Mouse (Mus musculus): Measurements from ENCODE around the gene Plk1. TPM values are rescaled to one million over a fixed set of nuclear protein-coding genes. Genes with fewer than 3 reads are reported as not detected.

Gene Plk1
- 55.1 and 65.3 TPM in 2 replicates for polyA plus RNA-seq (2012; rRNA removed)

DNA sequence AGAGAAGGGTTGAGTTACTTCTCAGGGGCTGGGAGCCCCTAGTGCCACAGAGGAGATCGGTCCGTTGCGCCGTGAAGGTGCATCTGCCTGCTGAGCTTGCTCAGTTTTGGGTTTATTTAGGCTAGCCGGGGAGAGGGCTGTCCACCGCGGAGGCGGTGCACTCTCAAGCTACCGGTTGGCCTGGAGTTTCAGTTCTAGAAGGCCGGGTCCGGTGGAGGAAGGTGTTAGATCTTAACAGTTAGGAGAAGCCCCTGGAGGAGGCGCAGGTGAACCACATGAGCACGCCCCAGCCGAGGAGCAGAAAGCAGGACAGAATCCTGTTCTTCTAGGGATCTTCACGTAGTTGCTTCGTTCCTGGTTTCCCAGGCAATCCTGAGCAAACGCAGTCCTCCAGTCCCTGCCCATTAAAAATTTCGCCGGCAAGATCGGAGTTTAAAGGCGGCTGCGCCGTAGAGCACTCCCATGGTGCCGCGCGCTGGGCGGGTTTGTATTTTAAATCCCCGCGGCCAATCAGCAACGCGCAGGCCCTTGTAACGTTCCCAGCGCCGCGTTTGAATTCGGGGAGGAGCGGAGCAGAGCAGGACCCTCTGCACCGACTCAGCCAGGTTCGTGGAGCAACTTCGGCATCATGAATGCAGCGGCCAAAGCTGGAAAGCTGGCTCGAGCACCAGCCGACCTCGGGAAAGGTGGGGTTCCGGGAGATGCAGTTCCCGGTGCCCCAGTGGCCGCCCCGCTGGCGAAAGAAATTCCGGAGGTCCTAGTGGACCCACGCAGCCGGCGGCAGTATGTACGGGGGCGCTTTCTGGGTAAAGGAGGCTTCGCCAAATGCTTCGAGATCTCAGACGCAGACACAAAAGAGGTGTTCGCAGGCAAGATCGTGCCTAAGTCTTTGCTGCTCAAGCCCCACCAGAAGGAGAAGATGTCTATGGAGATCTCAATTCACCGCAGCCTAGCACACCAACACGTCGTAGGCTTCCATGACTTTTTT, at the start of gene Plk1:
Plk1 (plus strand) TSS at position 525 of the 988 bp plus-strand sequence.

DNA sequence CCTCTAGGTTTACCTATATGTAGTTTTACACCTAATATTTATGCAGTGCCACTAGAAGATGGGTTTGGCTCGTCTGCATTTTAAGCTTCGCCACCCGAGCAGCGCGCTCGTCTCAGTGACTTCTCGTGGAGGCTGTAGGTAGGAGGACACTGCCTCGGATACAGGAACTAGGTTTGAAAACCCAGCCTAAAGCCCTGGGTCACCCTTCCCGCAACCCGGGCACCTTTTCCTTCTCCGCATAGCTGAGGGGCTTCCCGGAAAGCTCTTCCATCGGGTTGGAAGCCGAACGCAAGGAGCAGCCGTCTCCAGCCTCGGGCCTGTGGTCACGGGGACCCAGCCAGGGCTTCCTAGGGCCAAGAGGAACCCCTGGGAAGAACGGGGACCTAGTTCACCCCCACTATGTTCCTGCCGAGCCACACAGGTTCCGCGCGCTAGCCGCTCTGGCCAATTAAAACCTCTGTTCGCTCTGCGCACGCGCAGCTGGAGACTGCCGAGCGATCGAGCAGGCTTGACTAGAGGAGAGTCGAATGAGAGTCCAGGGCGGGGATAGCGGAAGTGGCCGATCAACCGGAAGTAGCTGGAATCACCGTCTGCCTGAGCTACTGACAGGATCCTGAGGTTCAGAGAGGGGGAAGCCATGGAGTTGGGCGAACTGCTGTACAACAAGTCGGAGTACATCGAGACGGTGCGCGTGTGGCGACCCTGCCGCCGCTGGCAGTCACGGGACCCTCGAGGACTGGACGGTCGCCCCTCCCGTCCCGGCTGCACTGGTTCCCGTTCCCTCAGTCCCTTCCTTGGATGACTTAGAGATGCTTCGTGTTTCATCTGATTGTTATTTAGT, 26.5 kb upstream of the Plk1 start, which contains the start of the genes Palb2 and Dctn5:
Palb2 (minus strand) TSS at position 489 of the 841 bp plus-strand sequence.
Dctn5 (plus strand) TSS at position 545 of the 841 bp plus-strand sequence.

DNA sequence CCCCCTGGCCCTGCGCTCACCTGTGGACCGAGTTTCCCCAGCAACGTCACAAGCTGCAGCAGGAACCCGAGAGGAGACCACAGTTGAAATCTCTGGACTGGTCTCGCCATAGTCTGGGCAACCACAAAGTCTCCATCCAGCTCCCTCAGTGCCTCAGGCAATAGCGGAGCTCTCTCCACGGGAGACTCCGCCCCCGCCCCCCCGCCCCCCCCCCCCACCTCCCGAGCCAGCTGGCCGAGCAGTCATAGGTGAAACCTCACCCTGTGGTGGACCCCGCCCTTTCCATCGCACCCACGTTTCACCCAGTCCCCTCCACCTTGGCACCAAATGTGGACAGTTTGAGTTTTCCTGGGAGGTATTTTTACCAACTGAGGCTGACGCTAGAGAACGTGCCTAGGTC, 26.8 kb downstream of the Plk1 start, which contains the start of gene Ern2:
Ern2 (minus strand) TSS at position 165 of the 400 bp plus-strand sequence.

DNA sequence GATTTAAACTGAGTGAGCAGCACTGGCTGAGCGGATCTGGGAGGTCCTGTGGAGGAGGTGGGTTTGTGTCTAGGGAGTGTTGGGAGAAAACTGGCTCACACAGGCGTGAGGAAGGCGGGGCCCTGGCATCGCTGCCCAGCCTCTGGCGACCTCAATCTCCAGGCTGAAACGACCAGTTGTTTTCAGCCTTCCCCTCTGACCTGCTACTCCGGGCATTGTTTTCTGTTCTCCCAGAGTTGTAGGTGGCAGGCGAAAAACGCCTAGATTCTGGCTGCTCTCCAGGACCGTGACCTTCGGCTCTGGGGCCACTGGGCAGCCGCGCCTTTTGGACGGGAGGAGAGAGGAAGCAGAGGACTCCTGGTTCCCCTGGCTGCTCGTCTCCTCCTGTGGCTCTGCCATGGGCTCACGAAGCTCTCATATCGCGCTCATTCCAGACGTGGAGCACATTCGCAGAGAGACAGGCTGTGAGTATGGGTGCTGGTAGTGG, 60.1 kb downstream of the Plk1 start, which contains the start of gene Chp2:
Chp2 (plus strand) TSS at position 182 of the 487 bp plus-strand sequence.

Other genes with a start within 250 kb of the Plk1 start
- gene Cog7, start 177.7 kb upstream of the Plk1 start, polyA plus RNA-seq (2012; rRNA removed), result 6.0 and 6.9 TPM in 2 replicates
- gene Gga2, start 138.2 kb upstream of the Plk1 start, polyA plus RNA-seq (2012; rRNA removed), result 18.0 and 23.2 TPM in 2 replicates
- 11.3 and 13.3 TPM in 2 replicates for gene Ubfd1, start 92.3 kb upstream of the Plk1 start, polyA plus RNA-seq (2012; rRNA removed)
- gene Ears2, start 92.2 kb upstream of the Plk1 start, polyA plus RNA-seq (2012; rRNA removed), result 3.6 and 4.1 TPM in 2 replicates
- gene Ndufab1, start 57.6 kb upstream of the Plk1 start, polyA plus RNA-seq (2012; rRNA removed), result 74.9 and 89.4 TPM in 2 replicates
- gene Palb2, start 26.5 kb upstream of the Plk1 start, polyA plus RNA-seq (2012; rRNA removed), result 9.3 and 9.5 TPM in 2 replicates
- 31.4 and 36.7 TPM in 2 replicates for gene Dctn5, start 26.4 kb upstream of the Plk1 start, polyA plus RNA-seq (2012; rRNA removed)
- not detected in 2 replicates for gene Ern2, start 26.8 kb downstream of the Plk1 start, polyA plus RNA-seq (2012; rRNA removed)
- gene Chp2, start 60.1 kb downstream of the Plk1 start, polyA plus RNA-seq (2012; rRNA removed), result 0.97 and 1.1 TPM in 2 replicates
- 1.3 and 2.0 TPM in 2 replicates for gene Prkcb, start 129.3 kb downstream of the Plk1 start, polyA plus RNA-seq (2012; rRNA removed)